Mouse (Mus musculus): Measurements from ENCODE around the gene Dedd2.

Gene Dedd2

GRCm38 (mm10) chr7:25218705-25219415, 1.6 kb downstream of the Dedd2 start:
- peak; percentile 32 to 53 for DNase-seq (ENCODE audit: low spot score in 2 of 2)

- no peak for DNase-seq (ENCODE audit: low spot score in 2 of 2)
Observed at GRCm38 (mm10) chr7:25217653-25218395, 2.6 kb downstream of the Dedd2 start.

GRCm38 (mm10) chr7:25214172-25214571, 6.2 kb downstream of the Dedd2 start:
- DNase-seq (ENCODE audit: low spot score in 2 of 2) = no peak

- DNase-seq (ENCODE audit: low spot score in 2 of 2) = no peak
Observed at GRCm38 (mm10) chr7:25213099-25213498, 7.3 kb downstream of the Dedd2 start.

GRCm38 (mm10) chr7:25210482-25210881, 9.9 kb downstream of the Dedd2 start:
- no peak for DNase-seq (ENCODE audit: low spot score in 2 of 2)

- no peak for DNase-seq (ENCODE audit: low spot score in 2 of 2)
Observed at GRCm38 (mm10) chr7:25209161-25209622, 11.2 kb downstream of the Dedd2 start.

GRCm38 (mm10) chr7:25206094-25206830, 14.2 kb downstream of the Dedd2 start:
- no peak for DNase-seq (ENCODE audit: low spot score in 2 of 2)

GRCm38 (mm10) chr7:25205355-25206093, 14.9 kb downstream of the Dedd2 start:
- DNase-seq (ENCODE audit: low spot score in 2 of 2) = peak; percentile 41 to 42

GRCm38 (mm10) chr7:25203624-25204023, 16.8 kb downstream of the Dedd2 start:
- no peak for DNase-seq (ENCODE audit: low spot score in 2 of 2)

GRCm38 (mm10) chr7:25197384-25198018, 22.9 kb downstream of the Dedd2 start:
- DNase-seq (ENCODE audit: low spot score in 2 of 2) = no peak

GRCm38 (mm10) chr7:25196107-25196506, 24.3 kb downstream of the Dedd2 start:
- DNase-seq (ENCODE audit: low spot score in 2 of 2) = no peak

GRCm38 (mm10) chr7:25195148-25195547, 25.3 kb downstream of the Dedd2 start:
- DNase-seq (ENCODE audit: low spot score in 2 of 2) = no peak

- DNase-seq (ENCODE audit: low spot score in 2 of 2) = no peak
Observed at GRCm38 (mm10) chr7:25192110-25192509, 28.3 kb downstream of the Dedd2 start.

- no peak for DNase-seq (ENCODE audit: low spot score in 2 of 2)
Observed at GRCm38 (mm10) chr7:25190806-25191205, 29.6 kb downstream of the Dedd2 start.

- peak; percentile 68 to 82 for DNase-seq (ENCODE audit: low spot score in 2 of 2)
Observed at GRCm38 (mm10) chr7:25187662-25188650, 32.5 kb downstream of the Dedd2 start.

GRCm38 (mm10) chr7:25184091-25184490, 36.3 kb downstream of the Dedd2 start:
- no peak for DNase-seq (ENCODE audit: low spot score in 2 of 2)

GRCm38 (mm10) chr7:25181814-25182213, 38.6 kb downstream of the Dedd2 start:
- DNase-seq (ENCODE audit: low spot score in 2 of 2) = no peak

- DNase-seq (ENCODE audit: low spot score in 2 of 2) = peak; percentile 34 to 45
Observed at GRCm38 (mm10) chr7:25181331-25181790, 39.1 kb downstream of the Dedd2 start.

- DNase-seq (ENCODE audit: low spot score in 2 of 2) = no peak
Observed at GRCm38 (mm10) chr7:25180512-25180911, 39.9 kb downstream of the Dedd2 start.

Data from spleen, postnatal 14 days (tissue).